Mouse (Mus musculus): ENCODE measurements around the gene Ywhaq. TPM values are rescaled to one million over a fixed set of nuclear protein-coding genes. Genes with fewer than 3 reads are reported as not detected.

Ywhaq gene
- polyA plus RNA-seq, 1 experiment from 2014 or later = 427 TPM

DNA sequence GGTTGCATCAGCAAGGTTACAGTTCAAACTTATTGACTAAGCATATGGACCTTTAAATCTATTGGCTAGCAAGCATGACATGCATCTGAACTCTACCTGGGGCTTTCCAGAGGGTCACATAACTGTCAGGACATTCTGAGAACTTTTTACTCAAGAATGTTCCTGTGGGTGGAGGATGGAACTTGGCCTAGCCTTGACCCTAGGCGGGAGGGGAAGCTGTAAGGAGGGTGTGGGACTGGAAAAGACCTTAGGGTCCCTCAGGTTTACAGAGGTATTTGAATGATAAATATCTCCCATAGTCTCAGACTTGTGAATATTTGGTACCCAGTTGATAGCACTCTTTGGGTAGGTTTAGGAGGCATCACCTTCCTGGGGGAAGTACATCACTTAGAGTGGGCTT, 11.6 kb upstream of the Ywhaq start:
- Histone ChIP-seq H3K27ac (replicated peaks in 1 of 2; ENCODE audit: control insufficient read depth in 1 of 2, insufficient read depth in 1 of 2, low read depth in 2 of 2, low read length in 2 of 2) (no peak overlapping the region), H3K4me1 (ENCODE audit: control insufficient read depth in 2 of 2, insufficient read depth in 2 of 2, low read length in 2 of 2) (peaks cover 16 to 18% of the 10 kb centered on the region in 2 experiments), H3K4me3 (ENCODE audit: control insufficient read depth in 1 of 2, insufficient read depth in 1 of 2, low read depth in 1 of 2, low read length in 2 of 2) (no peak overlapping the region), H3K9me3 (ENCODE audit: control insufficient read depth, low read length) (no peaks in the 10 kb centered on the region), H3K27me3 (ENCODE audit: control insufficient read depth, insufficient read depth, low read length) (no peaks in the 10 kb centered on the region), H3K4me2 (ENCODE audit: low read length) (no peak overlapping the region), H3K36me3 (ENCODE audit: control insufficient read depth, insufficient read depth, low read length) (no peaks in the 10 kb centered on the region), H3K9ac (ENCODE audit: low read length) (no peak overlapping the region)
- ATAC-seq (ENCODE audit: insufficient number of reproducible peaks, insufficient read depth, low FRiP score, low read depth) = no peak
- WGBS = 90% methylated on average over 1 of the region's 1 CpGs

DNA sequence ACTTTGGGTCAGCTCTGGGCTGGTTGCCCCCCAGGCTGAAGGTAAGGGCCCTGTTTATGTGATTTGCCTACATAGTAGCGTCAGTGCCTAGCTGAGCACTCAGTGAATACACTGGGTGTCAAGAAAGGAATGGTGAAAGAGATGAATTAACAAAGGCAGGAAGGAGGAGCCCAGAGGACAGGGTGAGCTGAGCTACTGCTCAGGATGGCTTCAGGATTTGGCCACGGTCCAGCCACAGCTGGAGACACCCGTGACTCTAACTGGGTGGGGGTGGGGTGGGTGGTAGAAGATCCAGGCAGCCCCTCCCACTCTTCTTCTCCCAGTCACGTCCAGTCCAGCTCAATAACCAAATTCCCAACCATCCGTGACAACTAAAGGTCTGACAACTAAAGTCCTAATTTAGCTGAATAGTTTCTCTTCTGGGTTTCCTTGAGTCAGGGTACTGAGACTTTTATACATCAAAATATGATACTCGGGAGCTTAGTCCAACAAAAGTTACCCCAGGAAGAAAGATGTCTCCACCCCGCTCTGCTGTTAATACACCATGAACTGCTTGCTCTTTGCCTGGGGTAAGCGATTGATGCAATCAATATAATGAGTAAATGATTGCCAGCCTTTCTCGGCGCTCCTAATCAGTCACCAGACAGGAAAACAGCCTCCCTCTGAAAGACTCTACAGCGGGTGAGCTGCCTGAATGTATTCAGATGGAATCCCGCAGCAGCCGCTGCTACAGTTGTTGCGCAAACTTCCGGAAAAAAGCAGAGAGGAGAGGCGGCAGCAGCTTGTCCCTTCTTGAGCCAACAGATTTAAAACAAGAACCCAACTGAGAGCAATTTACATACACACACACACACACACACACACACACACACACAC, 8.9 kb upstream of the Ywhaq start:
- H3K27ac ChIP-seq (replicated peaks in 1 of 2; ENCODE audit: control insufficient read depth in 1 of 2, insufficient read depth in 1 of 2, low read depth in 2 of 2, low read length in 2 of 2) = peak overlapping the region; percentile 58 to 68
- peak overlapping the region; percentile 59 for H3K4me2 ChIP-seq (ENCODE audit: low read length)
- 20% methylated on average over 16 of the region's 16 CpGs for WGBS
- peaks cover 16 to 18% of the 10 kb centered on the region in 2 experiments for H3K4me1 ChIP-seq (ENCODE audit: control insufficient read depth in 2 of 2, insufficient read depth in 2 of 2, low read length in 2 of 2)
- H3K4me3 ChIP-seq (ENCODE audit: control insufficient read depth in 1 of 2, insufficient read depth in 1 of 2, low read depth in 1 of 2, low read length in 2 of 2) = peak overlapping the region; percentile 30 to 32
- H3K9ac ChIP-seq (ENCODE audit: low read length) = peak overlapping the region; percentile 57
- no peaks in the 10 kb centered on the region for H3K27me3 ChIP-seq (ENCODE audit: control insufficient read depth, insufficient read depth, low read length)
- no peaks in the 10 kb centered on the region for H3K36me3 ChIP-seq (ENCODE audit: control insufficient read depth, insufficient read depth, low read length)
- ATAC-seq (ENCODE audit: insufficient number of reproducible peaks, insufficient read depth, low FRiP score, low read depth) = peak; percentile 59; the same call in 1 of the 2 replicates
- H3K9me3 ChIP-seq (ENCODE audit: control insufficient read depth, low read length) = no peaks in the 10 kb centered on the region

DNA sequence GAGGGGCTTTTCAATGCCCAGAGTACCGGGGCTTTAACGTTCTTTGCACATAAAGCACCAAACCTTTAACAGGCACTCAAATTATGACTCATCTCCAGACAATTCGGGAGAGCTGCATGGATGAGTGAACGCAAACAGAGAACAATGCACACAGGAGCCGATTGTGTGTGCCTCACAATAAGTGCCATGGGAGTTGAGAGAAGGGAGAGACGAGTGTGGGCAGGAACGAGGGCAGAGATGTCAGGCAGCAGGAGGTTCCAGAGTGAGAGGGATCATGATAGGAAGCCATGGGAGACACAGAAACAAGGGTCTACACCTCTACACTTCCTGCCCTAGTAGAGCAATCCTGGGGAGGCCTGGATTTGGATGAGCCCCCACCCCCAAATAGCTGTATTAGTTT, 7.2 kb upstream of the Ywhaq start:
- no peak for ATAC-seq (ENCODE audit: insufficient number of reproducible peaks, insufficient read depth, low FRiP score, low read depth)
- Histone ChIP-seq H3K27me3 (ENCODE audit: control insufficient read depth, insufficient read depth, low read length) (no peaks in the 10 kb centered on the region), H3K9me3 (ENCODE audit: control insufficient read depth, low read length) (no peaks in the 10 kb centered on the region), H3K4me2 (ENCODE audit: low read length) (no peak overlapping the region), H3K4me3 (ENCODE audit: control insufficient read depth in 1 of 2, insufficient read depth in 1 of 2, low read depth in 1 of 2, low read length in 2 of 2) (no peak overlapping the region), H3K27ac (replicated peaks in 1 of 2; ENCODE audit: control insufficient read depth in 1 of 2, insufficient read depth in 1 of 2, low read depth in 2 of 2, low read length in 2 of 2) (peak overlapping the region in 1 of 2 experiments; percentile 24; a peak in 1 of 4 replicates), H3K36me3 (ENCODE audit: control insufficient read depth, insufficient read depth, low read length) (no peaks in the 10 kb centered on the region), H3K4me1 (ENCODE audit: control insufficient read depth in 2 of 2, insufficient read depth in 2 of 2, low read length in 2 of 2) (peaks cover 13 to 18% of the 10 kb centered on the region in 2 experiments), H3K9ac (ENCODE audit: low read length) (0 out of 2 replicates have a peak overlapping the region, but pooled peaks have one; percentile 4)
- 26% methylated on average over 7 of the region's 7 CpGs for WGBS

DNA sequence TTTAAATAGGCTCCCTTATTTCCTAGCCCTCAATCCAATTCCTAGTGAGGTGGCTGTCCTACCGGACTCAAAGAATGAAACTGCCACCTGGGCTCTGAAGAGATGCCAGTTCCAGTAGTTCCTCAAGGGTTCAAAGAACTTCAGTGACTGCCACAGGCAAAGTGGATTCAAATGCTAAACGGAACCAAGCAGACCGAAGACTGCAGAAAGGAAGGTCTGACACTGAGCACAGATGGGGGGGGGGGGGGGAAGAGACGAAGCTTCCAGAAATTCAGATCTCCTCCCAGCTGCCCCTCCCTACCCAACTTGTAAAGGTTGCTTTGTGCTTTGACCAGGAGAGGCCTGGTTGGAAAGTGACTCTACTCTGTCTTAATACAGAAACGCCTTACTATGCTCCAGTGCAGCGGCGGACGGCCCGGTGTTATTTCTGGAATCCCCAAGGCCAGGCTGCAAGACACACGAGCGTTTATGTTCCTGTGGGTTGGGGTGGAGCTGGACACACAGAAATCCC, 1.2 kb upstream of the Ywhaq start:
- peak overlapping the region; percentile 76 for H3K9ac ChIP-seq (ENCODE audit: low read length)
- H3K4me1 ChIP-seq (ENCODE audit: control insufficient read depth in 2 of 2, insufficient read depth in 2 of 2, low read length in 2 of 2) = peaks cover 5 to 32% of the 10 kb centered on the region in 2 experiments; a peak in 3 of 4 replicates
- H3K4me2 ChIP-seq (ENCODE audit: low read length) = peak overlapping the region; percentile 74
- H3K4me3 ChIP-seq (ENCODE audit: control insufficient read depth in 1 of 2, insufficient read depth in 1 of 2, low read depth in 1 of 2, low read length in 2 of 2) = peak overlapping the region in 1 of 2 experiments; percentile 94; a peak in 1 of 4 replicates
- no peak for ATAC-seq (ENCODE audit: insufficient number of reproducible peaks, insufficient read depth, low FRiP score, low read depth)
- H3K27me3 ChIP-seq (ENCODE audit: control insufficient read depth, insufficient read depth, low read length) = no peaks in the 10 kb centered on the region
- 19% methylated on average over 11 of the region's 11 CpGs for WGBS
- no peaks in the 10 kb centered on the region for H3K9me3 ChIP-seq (ENCODE audit: control insufficient read depth, low read length)
- H3K36me3 ChIP-seq (ENCODE audit: control insufficient read depth, insufficient read depth, low read length) = peaks cover 15% of the 10 kb centered on the region
- peak overlapping the region; percentile 2 to 51; a peak in 2 of 4 replicates for H3K27ac ChIP-seq (replicated peaks in 1 of 2; ENCODE audit: control insufficient read depth in 1 of 2, insufficient read depth in 1 of 2, low read depth in 2 of 2, low read length in 2 of 2)

DNA sequence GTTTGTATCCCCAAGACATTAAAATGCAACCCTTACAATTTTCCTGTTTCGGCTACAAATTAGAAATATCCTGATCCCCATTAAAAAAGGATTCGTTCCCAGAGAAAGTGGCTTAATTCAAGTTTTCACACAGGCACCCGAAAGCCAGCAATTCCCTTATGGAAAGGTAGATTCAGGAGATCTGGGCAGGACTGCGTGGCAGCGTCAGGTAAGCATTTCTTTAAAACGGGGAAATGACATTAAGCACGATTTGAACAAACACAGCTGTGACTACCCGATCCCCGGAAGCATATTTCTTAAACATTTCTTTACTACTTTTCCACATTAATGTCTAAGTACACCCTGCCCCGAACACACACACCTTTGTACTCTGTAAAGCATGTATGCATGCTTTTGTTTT, 646 bp upstream of the Ywhaq start:
- Histone ChIP-seq H3K4me3 (ENCODE audit: control insufficient read depth in 1 of 2, insufficient read depth in 1 of 2, low read depth in 1 of 2, low read length in 2 of 2) (peak overlapping the region; percentile 52 to 94), H3K9ac (ENCODE audit: low read length) (peak overlapping the region; percentile 76), H3K4me1 (ENCODE audit: control insufficient read depth in 2 of 2, insufficient read depth in 2 of 2, low read length in 2 of 2) (peaks cover 5 to 32% of the 10 kb centered on the region in 2 experiments; a peak in 3 of 4 replicates), H3K4me2 (ENCODE audit: low read length) (peak overlapping the region; percentile 74), H3K27me3 (ENCODE audit: control insufficient read depth, insufficient read depth, low read length) (no peaks in the 10 kb centered on the region), H3K9me3 (ENCODE audit: control insufficient read depth, low read length) (no peaks in the 10 kb centered on the region), H3K36me3 (ENCODE audit: control insufficient read depth, insufficient read depth, low read length) (peaks cover 21% of the 10 kb centered on the region), H3K27ac (replicated peaks in 1 of 2; ENCODE audit: control insufficient read depth in 1 of 2, insufficient read depth in 1 of 2, low read depth in 2 of 2, low read length in 2 of 2) (peak overlapping the region; percentile 27 to 51)
- no peak for ATAC-seq (ENCODE audit: insufficient number of reproducible peaks, insufficient read depth, low FRiP score, low read depth)
- WGBS = 13% methylated on average over 10 of the region's 10 CpGs

DNA sequence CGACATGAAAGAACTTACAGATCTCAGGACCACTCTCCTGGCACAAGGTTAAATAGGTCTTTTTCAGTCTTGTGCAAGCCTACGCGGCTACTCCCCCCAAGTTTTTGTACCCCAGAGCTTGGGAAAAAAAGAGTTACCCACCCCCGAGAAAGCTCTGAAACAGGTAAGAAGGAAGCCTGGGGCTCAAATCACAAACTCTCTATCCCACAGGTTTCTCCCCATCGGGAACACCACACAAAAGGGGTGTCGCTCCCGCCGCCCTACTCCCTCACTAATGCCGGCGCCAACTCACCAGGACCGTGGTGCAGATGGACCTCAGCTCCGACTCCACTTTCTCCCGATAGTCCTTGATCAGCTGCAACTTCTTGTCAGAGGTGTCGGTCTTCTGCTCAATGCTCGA, 931 bp downstream of the Ywhaq start:
- 0% methylated on average over 13 of the region's 15 CpGs for WGBS
- peaks cover 37% of the 10 kb centered on the region for H3K36me3 ChIP-seq (ENCODE audit: control insufficient read depth, insufficient read depth, low read length)
- no peaks in the 10 kb centered on the region for H3K27me3 ChIP-seq (ENCODE audit: control insufficient read depth, insufficient read depth, low read length)
- peak overlapping the region; percentile 99 for H3K9ac ChIP-seq (ENCODE audit: low read length)
- H3K4me2 ChIP-seq (ENCODE audit: low read length) = peak overlapping the region; percentile 84
- H3K27ac ChIP-seq (replicated peaks in 1 of 2; ENCODE audit: control insufficient read depth in 1 of 2, insufficient read depth in 1 of 2, low read depth in 2 of 2, low read length in 2 of 2) = peak overlapping the region; percentile 8 to 100
- no peaks in the 10 kb centered on the region for H3K9me3 ChIP-seq (ENCODE audit: control insufficient read depth, low read length)
- no peak for ATAC-seq (ENCODE audit: insufficient number of reproducible peaks, insufficient read depth, low FRiP score, low read depth)
- peaks cover 5 to 32% of the 10 kb centered on the region in 2 experiments; a peak in 3 of 4 replicates for H3K4me1 ChIP-seq (ENCODE audit: control insufficient read depth in 2 of 2, insufficient read depth in 2 of 2, low read length in 2 of 2)
- H3K4me3 ChIP-seq (ENCODE audit: control insufficient read depth in 1 of 2, insufficient read depth in 1 of 2, low read depth in 1 of 2, low read length in 2 of 2) = peak overlapping the region; percentile 94 to 97

DNA sequence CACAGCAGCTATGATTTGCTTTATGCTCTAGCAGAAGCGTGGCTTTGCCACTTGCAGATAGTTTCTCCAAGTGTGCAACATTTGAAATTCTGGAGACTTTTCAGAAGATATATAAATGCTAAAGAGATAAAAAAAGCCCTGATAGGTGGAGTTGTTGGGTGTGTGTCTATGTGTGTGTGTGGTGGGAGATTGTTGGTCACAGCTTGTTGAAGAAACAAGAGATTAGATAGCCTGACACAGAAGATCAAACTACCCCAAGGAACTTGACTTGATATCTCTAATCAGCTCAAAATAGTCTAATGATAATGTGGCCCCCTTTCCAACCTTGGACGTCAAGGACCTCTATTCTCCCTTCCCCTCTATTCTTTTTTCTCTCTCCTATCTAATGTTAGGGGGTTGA, 6.8 kb downstream of the Ywhaq start:
- Histone ChIP-seq H3K27ac (replicated peaks in 1 of 2; ENCODE audit: control insufficient read depth in 1 of 2, insufficient read depth in 1 of 2, low read depth in 2 of 2, low read length in 2 of 2) (no peak overlapping the region), H3K9ac (ENCODE audit: low read length) (no peak overlapping the region), H3K4me2 (ENCODE audit: low read length) (no peak overlapping the region), H3K9me3 (ENCODE audit: control insufficient read depth, low read length) (0 out of 2 replicates have a peak, but pooled peaks cover 4% of the 10 kb centered on the region), H3K36me3 (ENCODE audit: control insufficient read depth, insufficient read depth, low read length) (peaks cover 82% of the 10 kb centered on the region), H3K4me1 (ENCODE audit: control insufficient read depth in 2 of 2, insufficient read depth in 2 of 2, low read length in 2 of 2) (peaks cover 0 to 18% of the 10 kb centered on the region in 2 experiments; a peak in 2 of 4 replicates), H3K4me3 (ENCODE audit: control insufficient read depth in 1 of 2, insufficient read depth in 1 of 2, low read depth in 1 of 2, low read length in 2 of 2) (no peak overlapping the region), H3K27me3 (ENCODE audit: control insufficient read depth, insufficient read depth, low read length) (no peaks in the 10 kb centered on the region)
- ATAC-seq (ENCODE audit: insufficient number of reproducible peaks, insufficient read depth, low FRiP score, low read depth) = no peak
- WGBS = 49% methylated on average over 2 of the region's 2 CpGs
